Mouse (Mus musculus) CH12.LX (cell line): ENCODE results near the gene Gm37240. TPM values are rescaled to one million over a fixed set of nuclear protein-coding genes. Genes with fewer than 3 reads are reported as not detected.

Experiments used
- DNase-seq: peaks from one replicate; pipeline ENCODE4 v3.0.0-alpha.2; 2013; ENCODE audit errors: extremely low read depth
- H3K27ac ChIP-seq: 2 replicates; pipeline ENCODE4 v1.5.1; 2012; ENCODE audit warnings: low read depth, mild to moderate bottlenecking, control low read depth, moderate library complexity; ENCODE audit not compliant: insufficient read depth
- H3K27me3 ChIP-seq: replicated peaks from 2 replicates; pipeline ENCODE3; 2012; ENCODE audit warnings: inconsistent platforms
- H3K36me3 ChIP-seq, 2 experiments: replicated peaks in 1 of 2; 2 replicates each; pipeline versions ENCODE3 to v1.6.1; 2012; ENCODE audit warnings: inconsistent platforms in 1 of 2, low read length in 1 of 2, mild to moderate bottlenecking in 1 of 2, mixed read lengths in 1 of 2, moderate library complexity in 1 of 2; ENCODE audit not compliant: control insufficient read depth in 1 of 2, insufficient read depth in 1 of 2
- H3K4me1 ChIP-seq, 2 experiments: 2 replicates each; pipeline ENCODE4 v1.6.1; 2012; ENCODE audit warnings: inconsistent platforms in 1 of 2, moderate library complexity in 1 of 2; ENCODE audit not compliant: insufficient read depth in 2 of 2, control insufficient read depth in 1 of 2
- H3K4me2 ChIP-seq: 2 replicates; pipeline ENCODE4 v1.6.1; 2012; ENCODE audit warnings: low read depth, mild to moderate bottlenecking, control low read depth; ENCODE audit not compliant: poor library complexity, insufficient read depth, severe bottlenecking
- H3K4me3 ChIP-seq, 3 experiments: fragments of 150-350 bp in 1 of 3; sonication (generic) in 1 of 3; replicated peaks in 1 of 3; 2 replicates each; pipeline versions ENCODE3 to v1.5.1; 2011 to 2012; ENCODE audit warnings: low read depth in 2 of 3, low read length in 2 of 3, mild to moderate bottlenecking in 2 of 3, moderate library complexity in 2 of 3, control low read depth in 1 of 3, improper control_type of control experiment in 1 of 3, inconsistent platforms in 1 of 3, mixed read lengths in 1 of 3; ENCODE audit not compliant: poor library complexity in 1 of 3
- H3K79me2 ChIP-seq: replicated peaks from 2 replicates; pipeline ENCODE4 v1.6.1; 2012; ENCODE audit warnings: mild to moderate bottlenecking, moderate library complexity; ENCODE audit not compliant: control insufficient read depth, poor library complexity, insufficient read depth, severe bottlenecking; ENCODE audit errors: extremely low read depth
- H3K9ac ChIP-seq: 2 replicates; pipeline ENCODE4 v1.6.1; 2012; ENCODE audit warnings: low read depth, mild to moderate bottlenecking, control low read depth, moderate library complexity; ENCODE audit not compliant: insufficient read depth
- H3K9me3 ChIP-seq: replicated peaks from 2 replicates; pipeline ENCODE3; 2012; ENCODE audit warnings: low read length, inconsistent platforms, mixed read lengths
- BHLHE40 ChIP-seq: IDR thresholded peaks from 2 replicates; pipeline ENCODE4 v1.6.1; 2011; ENCODE audit warnings: mild to moderate bottlenecking, low read depth, low read length, improper control_type of control experiment
- CHD1 ChIP-seq: IDR thresholded peaks from 2 replicates; pipeline ENCODE4 v1.6.1; 2012; ENCODE audit warnings: low read depth, low read length, improper control_type of control experiment, inconsistent platforms
- ETS1 ChIP-seq: conservative IDR thresholded peaks from 2 replicates; pipeline ENCODE4 v1.6.1; 2012; ENCODE audit warnings: low read depth, mild to moderate bottlenecking, inconsistent platforms, low read length, improper control_type of control experiment, moderate library complexity
- GABPA ChIP-seq: IDR thresholded peaks from 2 replicates; pipeline ENCODE4 v1.6.1; 2012; ENCODE audit warnings: low read depth, low read length, improper control_type of control experiment, inconsistent platforms; ENCODE audit not compliant: insufficient replicate concordance
- HCFC1 ChIP-seq: IDR thresholded peaks from 2 replicates; pipeline ENCODE4 v1.6.1; 2012; ENCODE audit warnings: low read depth, mild to moderate bottlenecking, inconsistent platforms, low read length, improper control_type of control experiment
- IRF4 ChIP-seq: IDR thresholded peaks from 2 replicates; pipeline ENCODE4 v1.6.1; 2014; ENCODE audit warnings: low read depth, mild to moderate bottlenecking, inconsistent platforms, low read length, improper control_type of control experiment
- JUN ChIP-seq: IDR thresholded peaks from 2 replicates; pipeline ENCODE4 v1.6.1; 2011; ENCODE audit warnings: low read depth, mild to moderate bottlenecking, low read length, improper control_type of control experiment, moderate library complexity; ENCODE audit not compliant: insufficient read depth
- MAFK ChIP-seq: IDR thresholded peaks from 2 replicates; pipeline ENCODE4 v1.6.1; 2011; ENCODE audit warnings: low read length, improper control_type of control experiment; ENCODE audit not compliant: insufficient replicate concordance
- MAZ ChIP-seq: IDR thresholded peaks from 2 replicates; pipeline ENCODE4 v1.6.1; 2012; ENCODE audit warnings: low read depth, mild to moderate bottlenecking, inconsistent platforms, low read length, improper control_type of control experiment, moderate library complexity
- MEF2A ChIP-seq: IDR thresholded peaks from 2 replicates; pipeline ENCODE4 v1.6.1; 2014; ENCODE audit warnings: low read depth, mild to moderate bottlenecking, inconsistent platforms, low read length, improper control_type of control experiment, borderline replicate concordance
- MXI1 ChIP-seq: IDR thresholded peaks from 2 replicates; pipeline ENCODE4 v1.6.1; 2011; ENCODE audit warnings: mild to moderate bottlenecking, low read depth, low read length, improper control_type of control experiment
- MYC ChIP-seq: IDR thresholded peaks from 2 replicates; pipeline ENCODE4 v1.6.1; 2011; ENCODE audit warnings: low read depth, mild to moderate bottlenecking, improper control_type of control experiment, low read length
- NELFE ChIP-seq: IDR thresholded peaks from 2 replicates; pipeline ENCODE4 v1.6.1; 2011; ENCODE audit warnings: low read depth, low read length, improper control_type of control experiment
- NRF1 ChIP-seq: IDR thresholded peaks from 2 replicates; pipeline ENCODE4 v1.6.1; 2014; ENCODE audit warnings: low read depth, mild to moderate bottlenecking, inconsistent platforms, low read length, improper control_type of control experiment, moderate library complexity
- POLR2A ChIP-seq: IDR thresholded peaks from 2 replicates; pipeline ENCODE4 v1.6.1; 2011; ENCODE audit warnings: low read depth, mild to moderate bottlenecking, improper control_type of control experiment, low read length
- POLR2AphosphoS2 ChIP-seq: IDR thresholded peaks from 2 replicates; pipeline ENCODE4 v1.6.1; 2011; ENCODE audit warnings: low read depth, low read length, improper control_type of control experiment
- RAD21 ChIP-seq: IDR thresholded peaks from 2 replicates; pipeline ENCODE4 v1.6.1; 2011; ENCODE audit warnings: low read depth, mild to moderate bottlenecking, low read length, improper control_type of control experiment, moderate library complexity
- SMC3 ChIP-seq: IDR thresholded peaks from 2 replicates; pipeline ENCODE4 v1.6.1; 2011; ENCODE audit warnings: low read depth, low read length, improper control_type of control experiment
- TBP ChIP-seq: conservative IDR thresholded peaks from 2 replicates; pipeline ENCODE4 v1.6.1; 2011; ENCODE audit warnings: low read depth, low read length, improper control_type of control experiment
- TCF12 ChIP-seq: IDR thresholded peaks from 2 replicates; pipeline ENCODE4 v1.6.1; 2014; ENCODE audit warnings: low read depth, mild to moderate bottlenecking, inconsistent platforms, low read length, improper control_type of control experiment
- UBTF ChIP-seq: IDR thresholded peaks from 2 replicates; pipeline ENCODE4 v1.6.1; 2012; ENCODE audit warnings: low read depth, mild to moderate bottlenecking, inconsistent platforms, low read length, improper control_type of control experiment, moderate library complexity
- USF2 ChIP-seq: conservative IDR thresholded peaks from 2 replicates; pipeline ENCODE4 v1.6.1; 2011; ENCODE audit warnings: low read depth, low read length, improper control_type of control experiment
- dilution Hi-C: fragments of 300-500 bp; cut with MboI; formaldehyde crosslinking; loops from 2 replicates; pipeline ENCODE4 v1.14.3; 2020; ENCODE audit warnings: low sequenced_read_pairs; ENCODE audit not compliant: extremely low pct_unique_long_range_greater_than_20kb, extremely low pct_ligation_motif_present
- in situ Hi-C: fragments of 300-500 bp; cut with MboI; formaldehyde crosslinking; loops from 3 replicates; pipeline ENCODE4 v1.14.3; 2019; ENCODE audit warnings: low sequenced_read_pairs, low pct_ligation_motif_present, low pct_unique_long_range_greater_than_20kb, mixed read lengths
- polyA plus RNA-seq: library from polyadenylated mRNA; unstranded; fragments of >175 nt; gene quantifications from 2 replicates; pipeline ENCODE4 v1.2.1, GENCODE M21; 2012; ENCODE audit warnings: low read depth; ENCODE audit not compliant: insufficient read length
- total RNA-seq, 2 experiments: library from RNA; depleted of rRNA; stranded (reverse); fragments of 300-350 nt in 1 of 2; fragments of >200 nt in 1 of 2; gene quantifications; 2 replicates each; pipeline ENCODE4 v1.2.3; 2012 to 2014

Gene Gm37240
- total and polyA plus RNA-seq, 3 experiments = 0.08 to 0.19 (median 0.14) TPM

DNA sequence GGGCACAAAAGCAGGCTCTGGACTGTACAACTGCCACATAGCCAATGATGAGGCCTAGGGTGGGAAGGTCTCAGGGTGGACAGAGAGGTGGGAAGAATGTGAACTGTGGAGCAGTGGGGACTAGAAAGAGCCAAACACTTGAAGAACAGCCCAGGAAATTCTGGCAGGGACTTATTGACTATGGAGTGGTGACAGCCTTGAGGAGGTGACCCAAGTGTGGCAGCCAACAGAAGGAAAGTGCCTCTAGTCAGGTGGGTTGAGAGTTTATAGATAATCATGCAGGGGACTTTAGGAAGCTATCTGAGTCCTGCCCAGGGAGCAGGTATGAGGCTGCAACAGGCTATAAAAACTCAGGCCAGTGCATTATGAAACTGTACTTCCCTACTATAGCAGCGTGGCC lies 369.2 kb downstream of the Gm37240 start:
- DNase-seq = no peak
- dilution Hi-C loops = no loop called here
- Histone ChIP-seq H3K9ac (no peak overlapping the region), H3K4me1 (peaks cover 3 to 8% of the 10 kb centered on the region in 2 experiments; a peak in 3 of 4 replicates)
- TF ChIP-seq NRF1 = no peak
- TF ChIP-seq SMC3 = no peak
- no peak for TF ChIP-seq BHLHE40
- no peak for TF ChIP-seq MAZ
- TF ChIP-seq POLR2A = no peak
- TF ChIP-seq MAFK = no peak
- no peak for TF ChIP-seq HCFC1
- TF ChIP-seq TCF12 = no peak
- no peak for TF ChIP-seq IRF4
- TF ChIP-seq UBTF = no peak
- TF ChIP-seq ETS1 = no peak
- no peak for TF ChIP-seq TBP
- TF ChIP-seq, all 38 proteins: peak for 0
- Histone ChIP-seq H3K4me3 (no peak overlapping the region), H3K79me2 (no peaks in the 10 kb centered on the region), H3K9me3 (no peaks in the 10 kb centered on the region), H3K4me2 (no peak overlapping the region), H3K27me3 (no peaks in the 10 kb centered on the region), H3K27ac (no peak overlapping the region), H3K36me3 (no peaks in the 10 kb centered on the region)
- in situ Hi-C loops = no loop called here

DNA sequence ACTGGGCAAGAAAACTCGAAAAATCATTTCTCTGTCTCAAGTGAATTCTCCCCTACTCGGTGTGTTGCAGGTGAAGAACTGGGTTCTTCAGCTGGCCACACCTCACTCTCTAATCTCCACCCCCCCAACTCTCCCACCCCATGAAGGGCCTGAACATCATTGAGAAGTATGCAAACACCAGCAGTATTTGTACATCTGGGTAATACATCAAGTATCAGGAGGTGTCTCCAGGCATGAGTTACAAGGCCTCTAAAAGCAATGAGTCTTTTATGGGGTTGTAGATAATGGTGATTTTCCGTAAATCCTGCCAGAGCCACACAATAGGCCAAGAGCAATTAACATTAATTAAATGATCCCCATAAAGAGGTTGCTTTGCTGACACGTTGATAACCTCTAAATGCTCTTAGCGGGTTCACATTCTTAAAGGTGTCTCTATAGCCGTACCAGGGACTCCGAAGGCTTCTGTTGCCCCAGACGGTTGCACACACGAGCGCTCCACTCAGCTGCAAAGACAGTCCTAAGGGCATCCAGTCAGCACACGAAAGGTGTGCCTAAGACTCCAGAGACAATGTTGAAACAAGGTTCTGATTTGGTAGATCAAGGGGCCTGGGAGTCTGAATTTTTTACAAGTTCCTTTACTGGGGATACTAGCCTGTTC lies 370.4 kb downstream of the Gm37240 start:
- Histone ChIP-seq H3K9ac (no peak overlapping the region), H3K27ac (no peak overlapping the region), H3K27me3 (no peaks in the 10 kb centered on the region), H3K4me3 (no peak overlapping the region), H3K36me3 (no peaks in the 10 kb centered on the region), H3K4me1 (peaks cover 3 to 8% of the 10 kb centered on the region in 2 experiments; a peak in 3 of 4 replicates), H3K79me2 (no peaks in the 10 kb centered on the region), H3K9me3 (no peaks in the 10 kb centered on the region), H3K4me2 (no peak overlapping the region)
- in situ Hi-C loops (no loop called here), dilution Hi-C loops (no loop called here)
- TF ChIP-seq MAZ = no peak
- no peak for TF ChIP-seq SMC3
- no peak for TF ChIP-seq HCFC1
- TF ChIP-seq JUN = no peak
- TF ChIP-seq TCF12 = no peak
- TF ChIP-seq GABPA = no peak
- no peak for TF ChIP-seq NELFE
- TF ChIP-seq CHD1 = no peak
- no peak for TF ChIP-seq POLR2A
- TF ChIP-seq RAD21 = no peak
- no peak for TF ChIP-seq MEF2A
- no peak for TF ChIP-seq MXI1
- no peak for TF ChIP-seq NRF1
- TF ChIP-seq MYC = no peak
- TF ChIP-seq POLR2AphosphoS2 = no peak
- TF ChIP-seq USF2 = no peak
- TF ChIP-seq TBP = no peak
- no peak for DNase-seq
